Mouse (Mus musculus) heart, postnatal 0 days (tissue): ENCODE measurements at regions not wholly inside any gene's neighbourhood (a gene's known extent, or its start where the extent isn't known, plus 50 kb on each side); places are given as distances from the start of the nearest gene placed in this dataset.

Experiments
- CTCF ChIP-seq: IDR thresholded peaks from 2 replicates; pipeline ENCODE4 v1.5.1; 2016; ENCODE audit warnings: antibody characterized with exemption, control low read depth, low read depth
- EP300 ChIP-seq: IDR thresholded peaks from 2 replicates; pipeline ENCODE4 v1.6.1; 2016; ENCODE audit warnings: antibody characterized with exemption, low read depth

- peak; percentile 24 for TF ChIP-seq CTCF
- TF ChIP-seq EP300: no peak
These were observed 200.9 kb downstream of the Lurap1l start for GRCm38 (mm10) chr4:81111307-81111706.
